Mouse (Mus musculus) neural tube, embryonic 11.5 days (tissue): ENCODE measurements at regions not wholly inside any gene's neighbourhood (a gene's known extent, or its start where the extent isn't known, plus 50 kb on each side); places are given as distances from the start of the nearest gene placed in this dataset.

ENCODE experiments used
- ATAC-seq: fragments of 200-750 bp; cut with Nextera tagmentation; 2 replicates; pipeline ENCODE4 v1.8.0; 2017; ENCODE audit warnings: moderate number of reproducible peaks, mild to moderate bottlenecking, moderate TSS enrichment, moderate library complexity; ENCODE audit not compliant: insufficient read depth, low FRiP score, low TSS enrichment
- DNase-seq: peaks from one replicate; pipeline ENCODE4 v3.0.0-alpha.2; 2015; ENCODE audit warnings: low spot score
- H3K27ac ChIP-seq: fragments of 300-500 bp; sonication (generic); 2 replicates; pipeline ENCODE4 v1.5.1; 2014; ENCODE audit warnings: low read depth, mild to moderate bottlenecking, low read length
- H3K27me3 ChIP-seq: fragments of 300-500 bp; sonication (generic); 2 replicates; pipeline ENCODE4 v1.6.1; 2014; ENCODE audit warnings: mild to moderate bottlenecking, low read length, mixed read lengths; ENCODE audit not compliant: control insufficient read depth, insufficient read depth
- H3K36me3 ChIP-seq: fragments of 300-500 bp; sonication (generic); 2 replicates; pipeline ENCODE4 v1.6.1; 2014; ENCODE audit warnings: mild to moderate bottlenecking, low read length, moderate library complexity, mixed read lengths; ENCODE audit not compliant: control insufficient read depth, insufficient read depth
- H3K4me1 ChIP-seq: fragments of 300-500 bp; sonication (generic); 2 replicates; pipeline ENCODE4 v1.6.1; 2014; ENCODE audit warnings: low read length, mixed read lengths; ENCODE audit not compliant: control insufficient read depth, insufficient read depth
- H3K4me2 ChIP-seq: fragments of 300-500 bp; sonication (generic); 2 replicates; pipeline ENCODE4 v1.6.1; 2014; ENCODE audit warnings: low read depth, mild to moderate bottlenecking, moderate library complexity
- H3K4me3 ChIP-seq: fragments of 300-500 bp; sonication (generic); 2 replicates; pipeline ENCODE4 v1.5.1; 2014; ENCODE audit warnings: low read depth, low read length
- H3K9ac ChIP-seq: fragments of 300-500 bp; sonication (generic); 2 replicates; pipeline ENCODE4 v1.6.1; 2014; ENCODE audit warnings: mild to moderate bottlenecking, low read length
- H3K9me3 ChIP-seq: fragments of 300-500 bp; sonication (generic); 2 replicates; pipeline ENCODE4 v1.6.1; 2016; ENCODE audit warnings: low read length; ENCODE audit not compliant: control insufficient read depth
- WGBS: fragments of 180-500 bp; shearing (Covaris S2); extraction: QIAGEN DNeasy Blood & Tissue Kit; methylation state at CpG from one replicate; pipeline ENCODE4 v1.1.7; 2014; 5-methylcytosine and 5-hydroxymethylcytosine counted together

GRCm38 (mm10) chr5:100236277-100236676, 76.7 kb upstream of the Tmem150c start:
- no peak overlapping the region for H3K9ac ChIP-seq
- H3K4me2 ChIP-seq, result no peak overlapping the region
- no peak for DNase-seq
- H3K4me3 ChIP-seq, result no peak overlapping the region
- 95% methylated on average over 17 of the region's 17 CpGs for WGBS
- H3K36me3 ChIP-seq, result no peaks in the 10 kb centered on the region
- H3K9me3 ChIP-seq, result no peaks in the 10 kb centered on the region
- no peaks in the 10 kb centered on the region for H3K27me3 ChIP-seq
- ATAC-seq, result no peak
- H3K4me1 ChIP-seq, result no peaks in the 10 kb centered on the region
- H3K27ac ChIP-seq, result no peak overlapping the region

- Histone ChIP-seq H3K27ac (no peak overlapping the region), H3K4me2 (no peak overlapping the region), H3K4me1 (no peaks in the 10 kb centered on the region), H3K9ac (no peak overlapping the region), H3K9me3 (no peaks in the 10 kb centered on the region), H3K4me3 (no peak overlapping the region), H3K27me3 (no peaks in the 10 kb centered on the region), H3K36me3 (no peaks in the 10 kb centered on the region)
- DNase-seq, result no peak
- WGBS, result 81% methylated on average over 7 of the region's 7 CpGs
- ATAC-seq, result no peak
Observed at GRCm38 (mm10) chr5:100232076-100232475, 72.5 kb upstream of the Tmem150c start.

GRCm38 (mm10) chr5:100231574-100231973, 72.0 kb upstream of the Tmem150c start:
- Histone ChIP-seq H3K27ac (no peak overlapping the region), H3K9ac (no peak overlapping the region)

GRCm38 (mm10) chr5:100230038-100230437, 70.4 kb upstream of the Tmem150c start:
- no peak overlapping the region for H3K4me3 ChIP-seq
- H3K27ac ChIP-seq, result no peak overlapping the region
- H3K9me3 ChIP-seq, result no peaks in the 10 kb centered on the region
- DNase-seq (no peak), ATAC-seq (no peak)
- no peaks in the 10 kb centered on the region for H3K27me3 ChIP-seq
- no peaks in the 10 kb centered on the region for H3K36me3 ChIP-seq
- 89% methylated on average over 4 of the region's 4 CpGs for WGBS
- H3K4me1 ChIP-seq, result no peaks in the 10 kb centered on the region
- H3K4me2 ChIP-seq, result no peak overlapping the region
- no peak overlapping the region for H3K9ac ChIP-seq

More at GRCm38 (mm10) chr5:100231574-100231973, 72.0 kb upstream of the Tmem150c start:
- WGBS, result 85% methylated on average over 11 of the region's 11 CpGs
- DNase-seq, result no peak
- no peak for ATAC-seq
- Histone ChIP-seq H3K4me2 (no peak overlapping the region), H3K4me3 (no peak overlapping the region), H3K27me3 (no peaks in the 10 kb centered on the region), H3K9me3 (no peaks in the 10 kb centered on the region), H3K36me3 (no peaks in the 10 kb centered on the region), H3K4me1 (no peaks in the 10 kb centered on the region)

- Histone ChIP-seq H3K27ac (no peak overlapping the region), H3K9ac (no peak overlapping the region), H3K27me3 (no peaks in the 10 kb centered on the region), H3K36me3 (no peaks in the 10 kb centered on the region), H3K4me3 (no peak overlapping the region), H3K4me1 (no peaks in the 10 kb centered on the region), H3K4me2 (no peak overlapping the region), H3K9me3 (no peaks in the 10 kb centered on the region)
- 74% methylated on average over 5 of the region's 5 CpGs for whole genome bisulfite sequencing
- DNase-seq (no peak), ATAC-seq (no peak)
Observed at GRCm38 (mm10) chr5:100227888-100228287, 68.3 kb upstream of the Tmem150c start.

GRCm38 (mm10) chr5:100226571-100227235, 67.1 kb upstream of the Tmem150c start:
- H3K4me2 ChIP-seq, result no peak overlapping the region
- no peaks in the 10 kb centered on the region for H3K27me3 ChIP-seq
- H3K27ac ChIP-seq, result no peak overlapping the region
- DNase-seq (no peak), ATAC-seq (no peak)
- no peak overlapping the region for H3K4me3 ChIP-seq
- H3K36me3 ChIP-seq, result no peaks in the 10 kb centered on the region
- H3K9me3 ChIP-seq, result no peaks in the 10 kb centered on the region
- no peak overlapping the region for H3K9ac ChIP-seq
- 75% methylated on average over 17 of the region's 17 CpGs for WGBS
- no peaks in the 10 kb centered on the region for H3K4me1 ChIP-seq

- Histone ChIP-seq H3K4me3 (no peak overlapping the region), H3K27ac (no peak overlapping the region), H3K4me1 (no peaks in the 10 kb centered on the region), H3K9ac (no peak overlapping the region), H3K4me2 (no peak overlapping the region), H3K36me3 (no peaks in the 10 kb centered on the region), H3K27me3 (no peaks in the 10 kb centered on the region), H3K9me3 (no peaks in the 10 kb centered on the region)
- ATAC-seq, result no peak
- DNase-seq, result no peak
- WGBS, result 80% methylated on average over 7 of the region's 7 CpGs
Observed at GRCm38 (mm10) chr5:100225491-100225890, 65.9 kb upstream of the Tmem150c start.

GRCm38 (mm10) chr5:100224773-100225363, 65.3 kb upstream of the Tmem150c start:
- Histone ChIP-seq H3K9ac (no peak overlapping the region), H3K27ac (no peak overlapping the region), H3K27me3 (no peaks in the 10 kb centered on the region), H3K4me3 (no peak overlapping the region), H3K36me3 (no peaks in the 10 kb centered on the region), H3K9me3 (no peaks in the 10 kb centered on the region), H3K4me1 (no peaks in the 10 kb centered on the region), H3K4me2 (no peak overlapping the region)
- DNase-seq (no peak), ATAC-seq (no peak)
- 82% methylated on average over 10 of the region's 10 CpGs for WGBS

- ATAC-seq, result no peak
- no peaks in the 10 kb centered on the region for H3K9me3 ChIP-seq
- 77% methylated on average over 10 of the region's 10 CpGs for WGBS
- H3K27ac ChIP-seq, result no peak overlapping the region
- H3K4me2 ChIP-seq, result no peak overlapping the region
- no peaks in the 10 kb centered on the region for H3K27me3 ChIP-seq
- H3K9ac ChIP-seq, result no peak overlapping the region
- H3K4me3 ChIP-seq, result no peak overlapping the region
- no peaks in the 10 kb centered on the region for H3K36me3 ChIP-seq
- DNase-seq, result peak; percentile 20
- no peaks in the 10 kb centered on the region for H3K4me1 ChIP-seq
Observed at GRCm38 (mm10) chr5:100221005-100221583, 61.5 kb upstream of the Tmem150c start.
